Mouse (Mus musculus) gastrocnemius, postnatal 10 days (tissue): ENCODE data around the gene Ajap1. TPM values are rescaled to one million over a fixed set of nuclear protein-coding genes. Genes with fewer than 3 reads are reported as not detected.

Experiments used
- DNase-seq: peaks from one replicate; pipeline ENCODE4 v3.0.0; 2021; ENCODE audit warnings: mixed read lengths
- long read RNA-seq, 2 experiments: library from polyadenylated mRNA; stranded (forward); transcript quantifications; one replicate each; pipeline ENCODE4 v2.0.0; 2021
- total RNA-seq, 2 experiments: library from RNA; stranded (reverse); gene quantifications; 2 replicates each; pipeline ENCODE4 v1.2.3; 2021

Ajap1 gene
- total RNA-seq: under 1 TPM; 0.81 to 0.87 TPM
- long read RNA-seq, experiment 1, partial matches to known transcripts: 2 of 4 reads
- long read RNA-seq, experiment 1, other reads (novel, unspliced or antisense): 1 of 4 reads
- long read RNA-seq, experiment 2, partial matches to known transcripts: 1 of 5 reads
- long read RNA-seq, experiment 2, other reads (novel, unspliced or antisense): 0 of 5 reads

DNA sequence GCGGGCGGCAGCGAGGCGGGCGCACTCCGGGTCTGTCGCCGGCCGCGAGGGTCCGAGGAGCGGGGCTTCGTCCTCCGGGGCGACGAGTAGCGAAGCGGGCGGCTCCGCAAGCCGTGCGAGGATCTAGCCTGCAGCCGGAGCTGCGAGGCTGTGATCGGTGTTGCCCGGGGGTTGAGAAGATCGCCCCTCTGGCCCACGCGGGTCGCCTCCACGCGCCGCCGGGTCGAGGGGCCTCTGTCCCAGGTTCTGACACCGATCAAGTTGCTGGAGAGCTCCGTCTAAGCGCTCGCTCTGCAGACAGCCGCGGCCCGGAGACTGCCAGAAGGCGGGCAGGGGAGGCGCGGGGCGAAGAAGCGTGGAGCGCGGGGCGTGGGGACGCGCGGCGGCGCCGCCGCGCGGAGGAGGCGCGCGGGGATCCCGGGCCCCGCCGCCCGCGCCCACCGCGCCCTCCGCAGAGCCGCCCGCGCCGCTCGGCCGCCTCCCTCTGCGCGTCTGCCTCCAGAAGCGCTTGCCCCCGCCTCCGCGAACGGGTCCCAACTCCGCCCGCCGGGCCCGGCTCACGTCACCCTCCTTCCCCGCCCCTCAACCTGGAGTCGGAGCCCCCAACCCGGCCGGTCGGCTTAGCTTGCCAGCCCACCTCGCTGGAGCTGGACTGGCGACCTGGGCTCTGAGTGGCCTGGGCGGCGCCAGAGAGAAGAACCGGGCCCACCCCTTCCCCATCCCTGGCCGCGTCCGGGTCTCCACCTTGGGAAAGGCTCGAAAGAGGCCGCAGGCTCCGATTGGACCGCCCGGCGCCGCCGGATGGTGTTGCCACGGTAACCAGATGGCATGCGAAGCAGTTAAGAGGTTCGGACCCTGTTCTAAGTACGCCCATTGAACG lies at the start of gene Ajap1:
Ajap1 (minus strand) TSS at position 353 of the 880 bp plus-strand sequence.
- peak; percentile 15 for DNase-seq

DNA sequence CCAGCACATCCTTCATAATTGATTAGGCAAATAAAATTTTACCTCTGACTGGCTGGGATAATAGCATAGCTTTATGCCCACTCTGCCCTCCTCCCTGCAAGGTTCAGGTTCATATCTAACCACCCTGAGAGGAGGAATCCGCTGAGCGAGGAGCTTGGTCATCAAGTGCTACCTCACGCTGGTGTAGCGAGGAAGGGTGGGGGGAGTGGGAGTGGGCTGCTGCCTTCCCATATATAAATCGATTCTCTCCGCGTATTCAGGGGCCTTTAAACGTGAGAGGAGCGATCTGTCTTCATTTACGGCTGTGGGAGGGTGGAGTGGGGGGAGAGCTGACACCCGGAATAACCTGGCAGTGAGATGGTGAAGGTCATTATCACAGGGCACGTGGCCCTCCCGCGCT lies 47.9 kb upstream of the Ajap1 start:
- DNase-seq: no peak

DNA sequence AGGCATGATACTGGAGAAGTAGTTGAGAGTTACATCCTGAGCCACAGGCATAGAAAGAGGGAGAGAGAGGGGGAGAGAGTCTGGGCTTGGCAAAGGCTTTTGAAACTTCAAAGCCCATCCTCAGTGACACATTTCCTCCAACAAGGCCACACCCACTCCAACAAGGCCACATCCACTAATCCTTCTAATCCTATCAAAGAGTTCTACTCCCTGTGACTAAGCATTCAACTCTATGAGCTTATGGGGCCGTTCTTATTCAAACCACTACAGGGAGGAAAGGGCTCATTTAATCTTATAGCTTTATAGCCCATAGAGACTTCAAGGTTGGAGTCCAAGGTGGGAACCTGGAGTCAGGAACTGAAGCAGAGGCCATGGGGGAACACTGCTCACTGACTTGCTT lies 39.0 kb upstream of the Ajap1 start:
- DNase-seq: no peak

DNA sequence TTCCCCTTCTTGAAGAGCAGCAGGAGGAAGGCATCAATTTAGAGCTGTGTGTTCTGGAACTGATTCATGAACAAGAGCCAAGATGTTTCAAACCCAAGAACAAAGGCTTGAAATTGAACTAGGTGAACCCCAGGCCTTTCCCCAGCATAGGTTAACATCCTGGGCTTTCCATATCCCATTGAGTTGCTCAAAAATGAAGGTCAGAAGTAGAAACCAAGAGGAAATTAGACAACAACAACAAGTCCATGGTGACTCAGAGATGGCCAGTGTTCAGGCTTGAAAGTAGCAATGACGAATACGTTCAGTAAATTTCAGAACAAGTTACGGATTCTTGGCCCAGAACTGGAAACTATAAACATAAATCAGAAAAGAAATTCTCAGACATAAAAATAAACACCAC lies 37.3 kb upstream of the Ajap1 start:
- no peak for DNase-seq

DNA sequence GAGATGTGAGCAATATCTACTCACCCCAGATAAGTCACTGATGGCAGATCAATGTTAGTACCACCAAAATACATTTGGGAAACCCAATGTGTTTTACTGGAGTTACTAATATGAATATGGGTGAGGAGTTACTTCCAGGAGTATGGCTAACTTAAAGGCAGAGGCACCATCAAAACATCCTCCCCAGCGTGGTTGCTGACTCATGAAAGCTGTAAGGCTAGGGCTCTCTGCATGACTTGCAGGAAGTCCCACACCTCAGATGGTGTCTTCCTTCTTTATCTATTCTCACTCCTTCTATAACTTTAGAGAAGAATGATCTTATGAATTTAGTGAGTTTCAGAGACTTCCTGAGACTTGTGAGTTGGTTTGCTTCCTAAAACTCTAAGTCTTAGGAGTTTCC lies 36.7 kb upstream of the Ajap1 start:
- DNase-seq: no peak

DNA sequence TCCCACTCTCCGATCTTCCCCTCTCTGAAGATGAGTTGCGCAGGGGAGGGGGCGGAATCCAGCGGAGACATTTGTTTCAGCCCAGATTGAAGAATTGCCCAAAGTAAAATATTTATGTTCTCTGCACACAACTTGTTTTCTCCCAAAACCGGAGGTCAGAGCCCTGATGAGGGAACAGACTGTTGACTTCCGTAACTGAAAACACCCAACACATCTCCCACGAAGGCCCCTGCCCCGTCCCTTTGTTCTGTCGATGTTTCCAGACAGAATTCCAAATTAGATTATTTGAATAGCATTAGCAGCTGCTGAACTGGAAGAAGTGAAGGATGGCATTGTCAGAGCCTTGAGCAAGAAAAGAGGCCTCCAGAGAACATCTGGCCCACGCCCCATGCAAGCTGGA lies 33.2 kb upstream of the Ajap1 start:
- DNase-seq: no peak

DNA sequence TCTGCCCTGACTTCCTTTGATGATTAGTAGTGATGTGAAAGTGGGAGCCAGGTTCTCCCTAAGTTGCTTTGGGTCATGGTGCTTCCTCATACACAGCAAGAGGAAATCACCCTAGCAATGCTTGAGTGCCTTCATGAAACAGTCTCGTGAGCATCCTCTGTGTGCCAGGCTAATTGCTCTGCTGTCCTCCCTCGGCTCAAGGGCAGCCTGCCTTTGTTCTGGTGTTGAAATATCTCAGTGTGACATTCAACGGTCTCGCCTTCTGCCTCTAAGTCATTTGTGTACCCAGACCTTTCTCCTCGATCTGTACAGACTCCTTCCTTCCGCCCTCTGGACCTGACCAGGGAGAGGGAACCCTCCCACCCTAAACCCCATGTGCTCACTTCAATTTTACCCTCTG lies 31.5 kb upstream of the Ajap1 start:
- no peak for DNase-seq

DNA sequence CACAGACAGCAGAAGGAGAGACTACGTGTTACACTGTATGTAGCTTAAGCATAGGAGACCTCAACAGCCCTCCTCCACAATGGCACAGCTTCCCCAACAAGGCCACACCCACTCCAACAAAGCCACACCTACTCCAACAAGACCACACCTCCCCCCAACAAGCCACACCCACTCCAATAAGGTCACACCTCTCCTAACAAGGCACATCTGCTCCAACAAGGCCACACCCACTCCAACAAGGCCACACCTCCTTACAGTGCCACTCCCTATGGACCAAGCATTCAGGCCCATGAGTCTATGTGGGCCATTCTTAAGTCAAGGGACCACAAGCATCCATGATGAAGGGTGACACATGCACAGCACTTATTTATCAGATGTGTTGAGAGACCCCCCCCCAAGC lies 28.9 kb upstream of the Ajap1 start:
- DNase-seq: no peak

DNA sequence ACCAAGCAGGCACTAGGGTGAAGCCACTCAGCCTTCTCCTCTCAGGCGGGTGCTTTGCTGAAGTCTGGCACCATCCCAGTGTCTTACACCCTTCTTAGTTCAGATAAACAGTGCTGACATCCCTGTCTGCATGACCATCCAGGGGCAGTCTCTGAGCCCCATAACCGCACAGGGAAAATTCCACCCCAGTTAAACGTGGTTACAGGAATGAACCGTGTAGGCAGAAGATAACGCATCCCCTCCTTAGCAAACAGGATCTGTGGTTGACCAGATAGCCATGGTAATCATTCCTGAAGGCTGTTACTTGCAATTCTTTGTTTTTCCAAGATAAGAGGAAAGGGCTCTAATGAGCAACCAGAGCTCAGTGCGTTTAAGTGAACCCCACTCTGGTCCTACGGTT lies 19.3 kb upstream of the Ajap1 start:
- no peak for DNase-seq

DNA sequence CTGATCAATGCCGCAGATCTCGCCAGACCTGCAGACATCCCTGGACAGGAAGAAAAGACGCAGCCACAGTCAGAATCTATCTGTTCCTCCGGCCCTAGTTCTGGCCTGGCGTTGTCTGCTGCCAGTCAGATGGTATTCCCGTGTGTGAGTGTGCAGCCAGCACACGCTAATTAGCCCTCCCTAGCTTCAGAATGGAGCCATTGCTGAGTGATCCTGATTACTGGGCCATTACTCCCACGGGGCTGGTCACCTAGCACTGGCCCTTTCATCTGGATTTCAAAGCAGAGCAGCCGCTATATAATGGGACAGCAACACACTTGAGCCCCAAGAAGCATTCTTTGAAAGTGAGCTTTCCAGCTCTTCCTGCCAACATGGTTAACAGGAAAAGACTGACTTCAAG lies 9.8 kb upstream of the Ajap1 start:
- DNase-seq: no peak

DNA sequence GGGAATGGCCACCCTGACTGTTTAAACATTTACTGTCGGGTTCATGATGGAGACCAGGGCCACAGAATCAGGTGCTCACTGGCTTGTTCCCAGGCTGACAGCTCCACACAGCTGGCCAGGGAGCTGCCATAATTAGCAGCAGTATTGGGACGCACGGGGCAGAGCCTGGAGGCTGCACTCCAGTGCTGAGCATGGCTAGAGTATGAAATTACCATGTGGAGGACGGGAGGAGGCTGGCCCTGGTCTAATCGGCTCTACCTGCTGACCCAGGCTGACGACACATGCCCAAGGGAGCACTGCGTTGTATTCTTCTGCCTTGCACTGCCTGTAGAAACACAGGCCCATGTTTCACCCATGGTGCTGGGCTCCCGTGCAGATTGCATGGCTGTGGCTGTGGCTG lies 6.5 kb upstream of the Ajap1 start:
- no peak for DNase-seq

DNA sequence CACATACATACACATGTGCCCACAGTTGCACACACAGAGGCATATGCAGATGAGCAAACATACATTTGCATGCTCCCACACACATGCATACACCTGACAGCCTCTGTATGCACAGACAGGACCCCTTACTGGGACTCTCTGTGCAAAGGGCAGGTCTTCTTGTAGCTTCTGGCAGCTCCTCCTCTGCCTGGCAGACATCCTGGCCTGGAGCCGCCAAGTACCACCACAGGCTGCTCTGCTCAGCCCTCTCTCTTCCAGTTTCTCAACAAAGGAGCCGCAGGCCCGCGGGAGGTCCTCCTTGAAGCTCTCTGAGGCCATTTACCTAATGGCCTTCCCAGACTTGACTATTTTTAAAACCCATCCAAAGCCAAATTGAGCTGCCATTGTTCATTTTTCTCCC lies 3.3 kb upstream of the Ajap1 start:
- DNase-seq: no peak

DNA sequence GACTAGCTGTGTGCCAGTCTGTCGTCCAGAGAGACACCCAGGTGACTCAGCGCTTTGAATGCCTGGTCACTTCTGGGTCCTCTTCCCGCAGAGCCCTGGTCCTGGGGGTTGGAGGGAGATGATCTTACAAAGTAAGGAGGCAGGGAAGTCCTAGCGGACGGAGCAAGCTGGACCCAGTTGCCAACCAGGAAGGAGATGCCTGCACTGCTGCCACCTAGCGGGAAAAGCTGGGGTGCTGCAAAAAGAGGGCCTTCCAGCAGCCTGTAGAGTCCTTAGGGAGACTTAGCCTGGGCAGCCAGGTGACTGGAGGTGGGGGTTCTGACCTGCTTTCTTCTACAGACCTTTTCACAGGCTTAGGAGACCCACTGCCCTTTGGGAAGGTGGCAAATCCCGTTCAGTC lies 1.8 kb upstream of the Ajap1 start:
- peak; percentile 70 for DNase-seq

DNA sequence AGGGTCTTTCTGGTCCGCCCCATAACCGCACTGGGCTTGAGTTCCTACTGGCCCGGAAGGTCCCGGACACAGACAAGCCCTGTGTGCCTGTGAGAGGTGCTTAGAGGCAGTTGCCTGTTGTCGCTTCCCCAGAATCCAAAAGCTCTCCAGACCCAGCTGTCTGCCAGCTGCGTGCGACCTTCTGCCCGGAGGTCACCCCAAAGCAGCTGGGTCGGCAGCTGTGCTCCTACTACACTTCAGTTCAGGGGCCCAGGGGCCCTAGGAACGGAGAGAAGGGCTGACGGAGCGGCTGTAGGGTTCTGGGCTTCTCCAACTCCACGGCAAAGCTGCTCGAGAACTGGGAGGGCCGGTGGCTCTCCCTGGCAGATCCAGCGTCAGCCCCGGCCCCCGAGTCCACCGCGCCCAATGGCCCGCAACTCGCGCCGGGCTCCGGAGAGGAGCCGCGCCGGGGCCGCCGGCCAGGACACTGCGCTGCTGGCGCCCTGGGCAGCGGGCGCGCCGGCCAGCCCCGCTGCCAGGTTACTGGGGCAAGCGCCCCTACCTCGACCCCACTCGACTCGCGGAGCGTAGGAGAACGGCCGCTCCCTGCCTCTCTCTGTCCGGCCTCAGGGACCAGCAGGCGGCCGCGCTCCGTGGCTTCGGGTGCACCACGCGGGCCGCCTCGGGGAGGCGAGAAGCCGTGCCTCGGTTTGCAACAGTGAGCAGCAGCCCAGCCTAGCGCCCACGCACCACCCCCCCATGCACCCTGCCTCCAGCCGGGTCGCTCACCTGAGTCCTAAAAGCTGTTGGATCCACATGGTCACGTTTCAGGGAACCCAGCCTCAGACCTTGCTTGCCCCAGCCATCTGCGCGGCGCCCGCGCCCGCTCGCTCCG lies 1.0 kb downstream of the Ajap1 start:
- DNase-seq: peak; percentile 13

DNA sequence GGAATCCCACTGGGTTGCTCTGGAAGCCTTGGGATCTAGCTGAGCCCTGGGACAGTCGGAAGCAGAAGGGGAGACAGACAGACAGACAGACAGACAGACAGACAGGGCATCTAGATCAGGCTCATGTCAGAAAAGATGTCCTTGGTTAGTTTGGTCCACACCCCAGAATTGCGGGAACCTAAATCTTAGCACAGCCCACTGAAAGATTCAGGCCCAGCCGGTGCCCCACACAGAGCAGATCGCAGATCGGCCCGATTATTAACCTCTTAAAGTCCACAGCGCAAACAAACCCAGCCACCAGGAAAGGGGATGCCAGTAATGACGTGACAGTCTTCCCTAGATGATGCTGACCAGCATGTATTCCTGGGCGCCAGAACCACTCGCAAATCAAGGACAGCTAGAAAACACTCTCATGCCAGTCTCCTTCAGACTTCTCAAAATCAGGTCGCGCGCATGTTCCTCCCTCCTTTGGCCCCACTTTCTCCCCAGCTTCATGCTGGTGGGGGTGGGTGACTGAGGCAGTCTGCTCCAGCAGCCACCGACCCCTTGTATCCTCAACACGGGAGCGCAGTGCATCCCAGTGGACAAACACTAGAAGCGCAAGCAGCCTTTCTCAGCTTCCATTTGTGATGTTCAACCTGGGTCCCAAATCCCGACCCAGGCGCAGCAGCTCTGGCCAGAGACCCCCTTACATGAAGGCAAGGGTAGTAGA lies 1.9 kb downstream of the Ajap1 start:
- DNase-seq: no peak

DNA sequence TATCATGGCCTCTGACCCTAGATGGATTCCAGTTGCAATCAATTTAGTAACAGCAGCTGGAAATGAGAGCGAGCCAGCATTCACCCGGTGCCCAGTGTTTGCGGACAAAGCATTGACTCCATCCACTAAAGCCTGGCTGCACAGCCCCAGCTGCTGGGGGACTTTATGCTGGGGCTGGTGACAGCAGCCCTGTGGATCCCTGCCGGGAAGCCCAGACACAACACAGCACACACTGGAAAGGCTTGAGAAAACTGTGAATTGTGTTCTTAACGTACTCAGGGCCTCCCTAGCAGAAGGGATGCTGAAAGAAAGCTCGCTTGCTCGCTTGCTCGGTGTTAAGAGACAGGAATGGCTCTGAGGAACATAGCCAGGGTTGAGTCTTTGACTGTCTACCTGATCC lies 3.5 kb downstream of the Ajap1 start:
- DNase-seq: no peak

DNA sequence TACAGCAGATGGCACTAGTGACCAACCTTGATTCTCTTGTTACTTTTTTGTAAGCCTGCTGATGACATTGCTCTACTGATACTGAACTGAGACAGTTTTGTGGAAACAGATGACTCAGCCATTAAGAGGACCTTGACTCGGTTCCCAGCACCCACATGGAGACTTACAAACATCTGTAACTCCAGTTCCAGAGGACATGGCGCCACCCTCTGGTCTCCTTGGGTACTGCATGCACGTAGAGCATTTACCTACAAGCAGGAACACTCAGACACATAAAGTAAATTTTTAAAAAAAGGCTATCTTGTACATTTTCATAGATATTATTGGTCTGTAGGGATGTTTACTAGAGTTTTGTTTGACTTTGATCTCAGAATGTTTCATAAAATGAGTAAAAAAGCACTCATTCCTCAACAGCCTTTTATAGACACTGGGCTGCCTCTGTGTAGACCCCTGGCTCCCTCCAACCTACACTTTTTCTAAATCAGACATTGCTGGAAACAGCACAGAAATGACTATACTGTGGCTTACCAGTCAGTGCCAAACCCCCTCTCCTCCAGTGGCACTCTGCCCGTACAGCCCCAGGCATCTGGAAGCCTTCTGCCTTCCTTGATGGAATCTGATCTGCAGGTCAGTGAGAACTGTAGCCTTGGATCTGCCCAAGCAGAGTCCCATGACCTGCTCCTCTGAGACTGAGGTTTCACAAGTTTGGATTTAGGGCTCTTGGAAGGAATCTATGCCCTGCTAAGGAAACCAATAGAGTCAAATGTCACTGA lies 8.9 kb downstream of the Ajap1 start:
- DNase-seq: no peak

DNA sequence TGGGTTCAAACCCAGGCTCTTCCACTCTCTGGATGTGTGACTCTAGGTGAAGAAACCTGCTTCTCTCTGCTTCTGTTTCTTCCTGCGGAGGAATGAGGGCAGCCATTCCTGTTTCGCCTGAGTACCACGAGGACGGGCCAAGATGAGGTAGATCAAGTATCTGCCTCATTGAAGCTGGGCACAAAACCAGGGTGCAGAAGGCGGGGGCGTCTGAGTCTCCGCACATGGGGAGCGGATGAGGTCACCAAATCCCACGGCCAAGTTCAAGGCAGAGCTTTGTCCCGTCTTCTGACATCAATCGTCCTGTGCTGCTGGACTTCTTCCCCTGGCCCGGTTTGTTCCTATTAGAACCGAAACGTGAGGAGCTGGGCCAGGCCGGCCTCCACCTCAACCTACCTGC lies 12.9 kb downstream of the Ajap1 start:
- DNase-seq: no peak

DNA sequence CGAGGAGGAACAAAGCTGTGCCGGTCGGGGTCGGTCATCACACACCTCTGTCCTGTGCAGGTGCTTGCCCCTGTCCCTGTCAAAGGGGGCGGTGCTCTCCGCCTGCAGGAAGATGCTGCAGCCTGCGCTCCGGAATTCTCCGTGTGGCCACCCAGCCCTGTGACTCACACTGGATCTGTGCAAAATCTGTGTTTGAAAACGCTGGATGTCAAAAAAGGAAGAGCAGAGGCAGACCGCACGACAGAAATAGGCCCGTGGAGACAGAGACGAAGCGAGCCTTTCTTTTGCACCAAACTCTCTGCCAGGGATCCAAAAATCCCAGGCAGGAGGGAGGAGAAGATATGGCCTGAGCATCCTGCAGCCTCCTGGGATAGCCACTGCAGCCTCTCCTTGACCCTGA lies 22.7 kb downstream of the Ajap1 start:
- DNase-seq: no peak

DNA sequence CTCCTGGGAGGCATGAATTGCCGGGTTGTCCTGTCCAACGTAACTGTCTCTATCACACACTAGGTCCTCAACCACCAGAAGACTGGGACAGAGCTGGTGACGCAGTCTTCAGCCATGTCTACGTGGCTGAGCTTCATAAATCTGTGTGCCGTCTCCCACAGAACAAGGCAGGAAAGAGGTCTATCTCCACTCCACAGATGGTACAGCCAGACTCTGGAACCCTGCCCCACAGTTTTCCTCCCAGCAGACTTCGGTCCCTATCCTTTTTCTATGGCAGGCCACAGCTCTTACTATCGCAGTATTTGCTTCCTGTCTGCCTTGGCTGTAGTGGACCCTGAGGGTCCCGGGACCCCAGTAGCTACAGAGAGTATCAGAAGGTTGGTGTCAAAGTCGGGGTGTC lies 23.1 kb downstream of the Ajap1 start:
- DNase-seq: no peak

DNA sequence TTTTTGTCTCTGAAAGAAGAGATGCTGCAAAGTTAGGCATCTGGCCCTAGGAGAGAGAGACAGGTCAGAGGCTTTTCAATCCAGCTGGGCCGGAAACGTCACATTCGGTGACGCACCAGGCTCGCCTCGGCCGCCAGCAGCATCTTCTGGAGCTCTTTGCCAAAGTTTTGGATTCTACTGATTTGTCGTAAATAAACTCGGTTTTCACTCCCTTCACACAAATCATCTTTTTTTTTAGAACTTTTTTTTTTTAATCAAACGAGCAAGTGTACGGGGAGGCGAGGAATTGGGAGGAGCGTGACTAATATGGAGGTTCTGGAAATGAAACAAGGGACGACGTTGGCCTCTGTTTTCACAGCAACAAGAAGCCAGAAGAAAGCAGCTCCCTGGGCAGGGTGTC lies 23.8 kb downstream of the Ajap1 start:
- DNase-seq: no peak

DNA sequence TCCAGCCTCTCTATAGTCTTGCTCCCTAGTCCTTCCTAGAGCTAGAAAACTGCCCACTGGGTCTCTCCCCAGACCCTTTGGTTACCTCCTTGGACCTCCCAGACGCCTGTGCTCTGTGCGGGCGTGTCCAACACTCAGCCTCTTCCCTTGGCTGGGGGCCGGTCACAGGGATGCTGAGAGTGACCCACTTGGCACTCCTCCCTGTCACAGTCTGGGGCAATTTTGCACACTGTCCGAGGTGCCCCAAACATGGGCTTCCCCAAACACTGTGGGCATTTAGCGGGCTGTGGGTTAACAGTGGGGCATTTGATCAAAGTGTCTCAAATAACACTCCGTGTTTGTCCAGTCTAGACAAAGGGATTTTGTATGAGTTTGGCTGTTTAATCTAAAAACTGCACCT lies 29.1 kb downstream of the Ajap1 start:
- DNase-seq: no peak
